Mouse (Mus musculus) heart, embryonic 11.5 days (tissue): ENCODE measurements around the gene Mus81. TPM values are rescaled to one million over a fixed set of nuclear protein-coding genes. Genes with fewer than 3 reads are reported as not detected.
A peak's percentile ranks its signal among the peaks of the same experiment; 100 is the strongest.
"Not testable (repeated sequence)": the region's sequence is repeated elsewhere in the genome, so short reads cannot be mapped to it uniquely, and the experiment has no call there.

Experiments
- ATAC-seq: fragments of 200-750 bp; cut with Nextera tagmentation; replicated peaks from 2 replicates; pipeline ENCODE4 v1.8.0; 2017; ENCODE audit warnings: moderate library complexity; ENCODE audit not compliant: insufficient number of reproducible peaks, low FRiP score, low TSS enrichment
- H3K27ac ChIP-seq: fragments of 300-500 bp; sonication (generic); 2 replicates; pipeline ENCODE4 v1.5.1; 2014; ENCODE audit warnings: mild to moderate bottlenecking, low read depth, low read length
- H3K27me3 ChIP-seq: fragments of 300-500 bp; sonication (generic); 2 replicates; pipeline ENCODE4 v1.6.1; 2014; ENCODE audit warnings: mild to moderate bottlenecking, low read length, mixed read lengths; ENCODE audit not compliant: control insufficient read depth, insufficient read depth
- H3K36me3 ChIP-seq: fragments of 300-500 bp; sonication (generic); 2 replicates; pipeline ENCODE4 v1.6.1; 2014; ENCODE audit warnings: mild to moderate bottlenecking, low read length, moderate library complexity, mixed read lengths; ENCODE audit not compliant: control insufficient read depth, insufficient read depth
- H3K4me1 ChIP-seq: fragments of 300-500 bp; sonication (generic); 2 replicates; pipeline ENCODE4 v1.6.1; 2014; ENCODE audit warnings: low read length; ENCODE audit not compliant: control insufficient read depth, insufficient read depth
- H3K4me2 ChIP-seq: fragments of 300-500 bp; sonication (generic); 2 replicates; pipeline ENCODE4 v1.6.1; 2014; ENCODE audit warnings: mild to moderate bottlenecking, moderate library complexity
- H3K4me3 ChIP-seq: fragments of 300-500 bp; sonication (generic); 2 replicates; pipeline ENCODE4 v1.5.1; 2014; ENCODE audit warnings: low read depth, low read length
- H3K9ac ChIP-seq: fragments of 300-500 bp; sonication (generic); 2 replicates; pipeline ENCODE4 v1.6.1; 2014; ENCODE audit warnings: mild to moderate bottlenecking, low read depth, low read length, moderate library complexity
- H3K9me3 ChIP-seq: fragments of 300-500 bp; sonication (generic); replicated peaks from 2 replicates; pipeline ENCODE4 v1.6.1; 2016; ENCODE audit warnings: low read length; ENCODE audit not compliant: control insufficient read depth
- WGBS: fragments of 180-500 bp; shearing (Covaris S2); extraction: QIAGEN DNeasy Blood & Tissue Kit; methylation state at CpG from one replicate; pipeline ENCODE4 v1.1.7; 2014; ENCODE audit not compliant: insufficient replicate concordance; 5-methylcytosine and 5-hydroxymethylcytosine counted together
- polyA plus RNA-seq: library from polyadenylated mRNA; unstranded; fragments of >200 nt; fragmentation: Nextera tagmentation; extraction: Ambion mirVana; gene quantifications from 2 replicates; pipeline ENCODE4 v1.2.1, GENCODE M21; 2014

Mus81 gene
- polyA plus RNA-seq, 1 experiment from 2014 or later, result 32.2 TPM

DNA sequence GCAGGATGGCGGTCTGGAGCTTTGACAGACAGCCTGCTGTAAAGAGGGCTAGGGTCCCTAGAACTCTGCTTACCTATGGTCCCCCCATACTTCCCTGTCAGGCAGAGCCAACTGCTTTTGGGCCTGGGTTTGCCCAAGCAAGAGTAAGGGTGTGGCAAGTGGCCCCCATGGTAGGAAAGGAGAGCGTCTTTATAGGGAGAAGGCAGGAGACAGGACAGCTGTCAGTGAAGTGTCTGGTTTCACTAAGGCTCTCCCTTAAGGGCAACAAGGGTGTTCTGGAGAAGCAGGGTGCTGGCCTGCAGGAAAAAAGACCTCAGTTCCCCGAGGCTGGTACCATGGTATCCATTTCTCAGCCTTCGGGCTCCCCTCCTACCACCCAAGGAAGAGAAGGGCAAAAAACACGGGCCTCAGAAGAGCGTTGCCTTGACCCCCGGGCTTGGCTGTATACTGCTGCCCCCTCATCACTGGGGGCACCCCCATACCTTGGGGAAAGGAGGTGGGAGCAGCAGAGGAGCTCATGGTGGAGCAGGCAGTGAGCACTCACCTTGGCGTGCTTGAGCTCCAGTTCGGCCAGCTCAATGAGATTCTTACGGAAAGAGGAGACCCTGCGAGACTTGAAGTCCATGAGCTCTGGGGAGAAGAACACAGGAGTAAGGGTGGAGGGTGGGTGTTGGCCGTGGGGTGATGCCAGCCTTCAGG lies 7.3 kb upstream of the Mus81 start:
- H3K9ac ChIP-seq, result no peak overlapping the region
- 80% methylated on average over 12 of the region's 12 CpGs for WGBS
- H3K27ac ChIP-seq, result no peak overlapping the region
- no peaks in the 10 kb centered on the region for H3K27me3 ChIP-seq
- no peak overlapping the region for H3K4me3 ChIP-seq
- H3K4me2 ChIP-seq, result no peak overlapping the region
- peaks cover 8% of the 10 kb centered on the region for H3K4me1 ChIP-seq
- peaks cover 34% of the 10 kb centered on the region for H3K36me3 ChIP-seq
- no peak for ATAC-seq
- no peaks in the 10 kb centered on the region for H3K9me3 ChIP-seq

DNA sequence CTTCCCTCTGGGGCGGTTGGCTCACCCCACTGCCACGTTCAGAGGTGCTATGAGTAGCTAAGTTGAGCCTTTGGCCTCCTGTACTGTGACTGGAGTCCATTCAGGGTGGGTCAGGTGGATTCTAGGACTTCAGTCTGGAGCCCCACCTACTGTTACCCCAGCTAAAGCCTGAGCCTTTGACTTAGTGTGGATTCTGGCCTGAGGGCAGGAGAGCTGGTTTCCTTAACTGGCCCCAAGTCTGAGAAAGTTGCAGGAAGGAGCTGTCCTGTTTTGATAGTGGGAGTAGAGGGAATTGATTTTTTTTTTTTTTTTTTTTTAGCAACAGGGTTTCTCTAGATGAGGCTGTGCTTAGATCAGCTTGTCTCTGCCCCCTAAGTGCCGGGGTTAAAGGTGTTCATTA lies 6.1 kb upstream of the Mus81 start:
- no peak overlapping the region for H3K27ac ChIP-seq

DNA sequence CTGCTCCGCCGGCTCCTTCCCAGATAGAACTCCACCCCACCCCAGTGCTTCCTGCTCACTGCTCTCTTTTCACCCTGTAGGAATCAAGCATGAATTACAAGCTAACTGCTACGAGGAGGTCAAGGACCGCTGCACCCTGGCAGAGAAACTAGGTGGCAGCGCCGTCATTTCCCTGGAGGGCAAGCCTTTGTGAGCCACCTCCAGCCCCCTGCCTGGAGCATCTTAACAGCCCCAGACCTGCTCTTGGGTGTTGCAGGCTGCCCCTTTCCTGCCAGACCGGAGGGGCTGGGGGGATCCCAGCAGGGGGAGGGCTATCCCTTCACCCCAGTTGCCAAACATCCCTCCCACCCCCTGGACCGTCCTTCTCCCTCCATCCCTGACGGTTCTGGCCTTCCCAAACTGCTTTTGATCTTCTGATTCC lies 5.1 kb upstream of the Mus81 start:
- WGBS, result 77% methylated on average over 9 of the region's 9 CpGs
- not testable (repeated sequence) for H3K4me3 ChIP-seq, H3K27me3 ChIP-seq, ATAC-seq, H3K9me3 ChIP-seq, H3K9ac ChIP-seq, H3K27ac ChIP-seq, H3K4me2 ChIP-seq
- Histone ChIP-seq H3K4me1 (peaks cover 10% of the 10 kb centered on the region), H3K36me3 (peaks cover 34% of the 10 kb centered on the region)

More for the DNA sequence above, 6.1 kb upstream of the Mus81 start:
- Histone ChIP-seq H3K36me3 (peaks cover 34% of the 10 kb centered on the region), H3K9me3 (no peaks in the 10 kb centered on the region), H3K4me3 (no peak overlapping the region), H3K9ac (no peak overlapping the region), H3K27me3 (no peaks in the 10 kb centered on the region), H3K4me1 (peaks cover 8% of the 10 kb centered on the region), H3K4me2 (no peak overlapping the region)
- WGBS, result 88% methylated on average over 3 of the region's 3 CpGs
- no peak for ATAC-seq

DNA sequence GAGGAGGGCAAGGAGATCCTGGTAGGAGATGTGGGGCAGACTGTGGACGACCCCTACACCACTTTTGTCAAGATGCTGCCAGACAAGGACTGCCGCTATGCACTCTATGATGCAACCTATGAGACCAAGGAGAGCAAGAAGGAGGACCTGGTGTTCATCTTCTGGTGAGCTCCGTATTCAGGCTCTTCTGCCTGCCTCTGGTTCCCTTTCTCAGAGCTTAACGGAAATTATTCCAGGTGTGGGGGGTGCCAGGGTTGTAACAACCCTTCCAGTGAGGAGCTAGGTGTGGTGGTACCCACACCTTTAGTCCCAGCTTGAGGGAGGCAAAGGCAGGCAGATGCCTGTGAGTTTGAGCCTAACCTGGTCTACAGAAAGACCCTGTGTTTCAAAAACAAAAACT lies 4.4 kb upstream of the Mus81 start:
- Histone ChIP-seq H3K9me3 (no peaks in the 10 kb centered on the region), H3K36me3 (peaks cover 32% of the 10 kb centered on the region), H3K4me3 (peak overlapping the region; percentile 90; the same call in 1 of the 2 replicates), H3K4me1 (peaks cover 10% of the 10 kb centered on the region), H3K27me3 (no peaks in the 10 kb centered on the region), H3K9ac (no peak overlapping the region), H3K27ac (no peak overlapping the region), H3K4me2 (peak overlapping the region; percentile 82; the same call in 1 of the 2 replicates)
- ATAC-seq, result no peak
- WGBS, result 73% methylated on average over 4 of the region's 4 CpGs

DNA sequence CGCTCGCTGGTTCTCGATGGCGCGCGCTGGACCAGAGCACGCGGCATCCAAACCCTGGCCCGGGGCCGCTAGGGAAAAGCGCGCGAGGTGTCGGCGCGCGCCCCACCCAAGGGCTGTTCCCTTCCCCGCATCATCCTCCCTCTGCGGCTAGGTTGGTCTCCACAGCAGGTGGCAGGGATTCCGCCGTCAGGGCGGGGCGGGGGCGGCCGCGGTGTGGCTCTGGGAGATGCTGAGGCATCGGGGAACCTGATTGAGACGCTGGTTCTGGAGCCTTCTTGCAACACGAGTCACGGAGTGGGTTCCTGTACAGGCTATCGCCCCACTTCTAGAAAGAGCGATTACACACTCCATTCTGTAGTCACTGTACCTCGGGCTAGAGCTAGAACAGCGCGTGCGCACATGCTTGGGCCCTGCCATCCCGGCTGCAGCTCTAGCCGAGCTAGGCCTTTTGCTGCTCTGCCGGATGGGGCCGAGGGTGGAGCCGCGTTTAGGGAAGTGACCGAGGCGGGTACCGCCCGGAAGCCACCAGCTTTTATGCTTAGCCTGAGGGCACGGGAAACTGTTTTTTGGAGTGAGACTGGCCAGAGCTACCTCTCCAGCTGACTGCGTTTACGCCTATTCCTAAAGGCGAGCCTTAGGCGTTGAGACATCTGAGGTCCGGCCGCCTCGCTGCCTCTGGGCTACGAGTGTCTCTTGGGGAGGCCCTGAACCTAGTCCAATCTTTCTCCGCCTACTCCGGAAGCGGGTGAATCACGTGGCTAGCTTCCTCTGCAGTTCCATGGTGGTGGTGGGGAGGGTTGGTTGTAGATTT lies 2.9 kb upstream of the Mus81 start:
- peak overlapping the region; percentile 95 for H3K9ac ChIP-seq
- peak overlapping the region; percentile 100 for H3K27ac ChIP-seq

DNA sequence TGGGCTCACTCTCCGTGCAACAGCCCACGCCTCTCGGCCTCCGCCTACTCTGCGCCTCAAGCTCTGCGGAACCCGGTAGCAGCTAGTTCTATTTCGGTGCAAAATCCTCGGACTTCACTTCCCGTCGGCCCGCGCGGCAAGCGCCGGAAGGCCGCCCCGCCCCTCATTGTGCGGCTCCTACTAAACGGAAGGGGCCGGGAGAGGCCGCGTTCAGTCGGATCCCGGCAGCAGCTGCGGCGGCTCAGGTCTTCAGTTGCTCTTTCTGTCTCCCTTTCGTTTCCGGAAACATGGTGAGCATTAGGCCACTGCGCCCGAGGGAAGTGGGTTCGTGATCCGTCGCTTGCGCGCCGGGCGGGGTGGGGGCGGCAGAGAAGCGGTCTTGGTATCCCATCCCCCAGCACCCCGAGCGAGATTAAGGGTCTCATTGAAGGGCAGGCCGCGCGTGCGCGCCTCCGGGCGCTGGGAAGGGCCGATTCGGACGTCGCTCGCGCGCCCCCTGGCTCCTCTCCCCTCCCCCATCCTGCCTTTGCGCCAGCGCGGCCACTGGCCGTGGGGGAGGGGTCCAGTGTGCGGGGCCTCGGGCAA lies 2.2 kb upstream of the Mus81 start, which contains the start of gene Cfl1:
Cfl1 (plus strand) TSS at position 143 of the 585 bp plus-strand sequence.
- Histone ChIP-seq H3K4me2 (peak within 1 kb of the TSS; percentile 82), H3K9ac (peak within 1 kb of the TSS; percentile 95), H3K27ac (peak within 1 kb of the TSS; percentile 100), H3K27me3 (no peaks in the 10 kb centered on the region), H3K9me3 (no peaks in the 10 kb centered on the region), H3K4me1 (peaks cover 19% of the 10 kb centered on the region), H3K4me3 (peak within 1 kb of the TSS; percentile 90), H3K36me3 (peaks cover 22% of the 10 kb centered on the region)
- WGBS, result under 1% methylated on average over 54 of the region's 62 CpGs
- ATAC-seq, result peak; percentile 57

More for the DNA sequence above, 2.9 kb upstream of the Mus81 start:
- Histone ChIP-seq H3K4me1 (peaks cover 19% of the 10 kb centered on the region), H3K4me2 (peak overlapping the region; percentile 82), H3K9me3 (no peaks in the 10 kb centered on the region), H3K27me3 (no peaks in the 10 kb centered on the region), H3K4me3 (peak overlapping the region; percentile 90), H3K36me3 (peaks cover 22% of the 10 kb centered on the region)
- WGBS, result under 1% methylated on average over 58 of the region's 59 CpGs
- peak; percentile 7; the same call in 1 of the 2 replicates for ATAC-seq

DNA sequence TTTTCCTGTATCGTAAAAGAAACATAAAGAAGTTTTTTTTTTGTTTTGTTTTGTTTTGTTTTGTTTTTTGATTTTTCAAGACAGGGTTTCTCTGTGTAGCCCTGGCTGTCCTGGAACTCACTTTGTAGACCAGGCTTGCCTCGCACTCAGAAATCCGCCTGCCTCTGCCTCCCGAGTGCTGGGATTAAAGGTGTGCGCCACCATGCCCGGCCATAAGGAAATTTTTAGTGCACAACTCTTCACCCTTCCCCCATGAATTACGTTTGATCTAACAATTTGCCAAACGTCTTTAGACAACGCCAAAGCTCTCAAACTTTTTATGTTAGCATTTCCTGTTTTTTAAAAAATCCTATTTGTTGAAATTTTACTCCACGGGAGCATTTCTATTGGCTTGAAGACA lies 1.5 kb upstream of the Mus81 start:
- H3K36me3 ChIP-seq, result peaks cover 23% of the 10 kb centered on the region
- not testable (repeated sequence) for ATAC-seq, H3K9ac ChIP-seq

DNA sequence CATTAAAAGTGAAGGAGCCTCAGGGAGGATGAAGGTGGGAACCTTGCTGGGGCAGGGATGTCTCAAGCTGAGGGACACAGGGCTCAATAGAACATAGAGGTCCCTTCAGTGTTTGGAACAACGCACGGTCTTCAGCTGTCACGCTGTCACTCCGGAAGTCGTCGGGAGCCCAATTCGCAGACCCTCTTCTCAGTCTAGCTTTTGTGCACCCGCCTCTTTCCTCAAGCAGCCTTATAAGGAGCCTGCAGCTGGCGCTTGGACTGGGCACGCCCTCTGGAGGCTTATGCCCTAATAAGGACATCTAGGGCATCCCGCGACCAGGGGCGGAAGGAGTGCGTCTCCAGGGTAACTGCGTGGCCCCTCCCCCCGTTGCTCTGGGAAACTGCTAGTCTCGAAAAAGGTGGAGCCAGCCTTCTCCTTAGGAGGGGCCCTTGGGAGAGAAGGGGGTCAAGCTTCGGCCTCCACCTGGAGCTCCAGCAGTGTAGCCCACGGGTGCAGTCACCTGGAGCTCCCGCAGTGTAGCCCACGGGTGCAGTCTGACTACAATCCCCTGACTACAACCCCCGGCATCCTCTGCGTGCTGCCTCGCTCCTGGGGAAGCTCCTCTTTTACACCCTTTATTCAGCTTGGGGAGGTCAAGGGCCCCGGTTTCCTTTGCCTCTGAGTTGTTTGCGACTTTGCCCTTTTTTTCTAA lies 823 bp upstream of the Mus81 start:
- peak; percentile 81 for ATAC-seq
- peak overlapping the region; percentile 82 for H3K4me2 ChIP-seq
- peak overlapping the region; percentile 53 for H3K4me3 ChIP-seq
- H3K4me1 ChIP-seq, result peaks cover 19% of the 10 kb centered on the region
- H3K36me3 ChIP-seq, result peaks cover 21% of the 10 kb centered on the region
- no peaks in the 10 kb centered on the region for H3K27me3 ChIP-seq
- H3K9ac ChIP-seq, result peak overlapping the region; percentile 76
- peak overlapping the region; percentile 100 for H3K27ac ChIP-seq
- under 1% methylated on average over 26 of the region's 26 CpGs for WGBS
- H3K9me3 ChIP-seq, result no peaks in the 10 kb centered on the region

More for the DNA sequence above, 1.5 kb upstream of the Mus81 start:
- peak overlapping the region; percentile 100 for H3K27ac ChIP-seq
- H3K4me1 ChIP-seq, result peaks cover 19% of the 10 kb centered on the region
- not testable (repeated sequence) for H3K9me3 ChIP-seq, H3K27me3 ChIP-seq
- H3K4me2 ChIP-seq, result peak overlapping the region; percentile 82
- 47% methylated on average over 10 of the region's 10 CpGs for WGBS
- peak overlapping the region; percentile 90 for H3K4me3 ChIP-seq
